Mouse (Mus musculus) urinary bladder, postnatal 25 days (tissue): ENCODE measurements around the gene Aqp11.

Experiments
- DNase-seq: peaks from one replicate; pipeline ENCODE4 v3.0.0; 2022; ENCODE audit warnings: low spot score

Gene Aqp11

DNA sequence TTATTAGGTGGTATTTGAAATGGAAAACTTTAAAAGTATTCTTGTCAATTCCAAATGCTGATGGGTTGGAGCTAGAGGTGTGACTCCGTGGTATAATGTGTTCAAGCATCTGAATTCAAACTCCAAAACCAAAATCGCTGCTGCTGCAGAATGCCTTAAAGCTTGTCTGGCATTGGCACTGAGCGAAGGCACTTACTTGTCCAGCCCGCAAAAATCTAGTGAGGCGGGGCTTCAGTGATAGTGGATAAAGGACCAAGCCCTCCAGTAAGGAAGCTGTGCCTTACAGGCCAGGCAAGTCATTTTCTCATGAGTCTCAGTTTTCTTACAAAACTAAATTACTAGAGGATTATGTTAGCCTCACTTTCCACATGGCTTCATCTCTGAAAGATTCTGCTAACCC is 30.3 kb downstream of the Aqp11 start:
- DNase-seq, result no peak

DNA sequence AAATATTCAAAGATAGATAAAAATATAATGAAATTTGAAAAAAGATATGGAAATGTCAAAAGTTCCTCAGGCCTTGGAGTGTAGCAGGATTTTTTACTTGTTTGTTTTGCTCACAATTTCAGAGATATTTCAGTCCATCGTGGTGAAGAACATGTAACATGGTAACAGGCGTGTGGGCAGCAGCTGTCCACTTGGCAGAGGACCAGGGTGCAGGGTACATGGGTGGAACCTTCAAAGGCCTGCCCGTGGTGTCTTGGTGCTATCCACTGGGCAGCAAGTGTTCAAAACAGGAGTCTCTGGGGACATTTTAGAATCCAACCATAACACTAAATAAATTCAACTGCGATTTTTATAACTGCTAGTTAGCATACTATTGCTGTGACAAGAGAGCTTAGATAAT is 31.0 kb downstream of the Aqp11 start:
- no peak for DNase-seq

DNA sequence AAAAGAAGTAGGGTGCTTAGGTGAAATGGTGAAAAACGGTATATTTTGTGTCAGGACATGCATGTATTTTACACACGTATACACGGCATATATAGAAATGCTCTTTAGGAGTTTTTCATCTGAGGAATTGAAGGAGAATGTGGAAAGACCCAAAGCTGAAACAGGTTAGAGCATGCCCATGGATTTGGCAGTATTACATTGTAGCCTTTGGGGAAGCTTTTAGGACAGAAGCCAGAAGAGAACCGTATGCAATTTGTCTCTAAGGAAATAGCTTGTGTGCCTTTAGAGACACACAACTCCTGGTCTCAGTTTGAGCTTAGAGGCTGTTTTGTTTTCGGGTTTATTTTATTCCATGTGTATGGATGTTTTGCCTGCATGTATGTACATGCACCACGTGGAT is 37.0 kb downstream of the Aqp11 start:
- no peak for DNase-seq

DNA sequence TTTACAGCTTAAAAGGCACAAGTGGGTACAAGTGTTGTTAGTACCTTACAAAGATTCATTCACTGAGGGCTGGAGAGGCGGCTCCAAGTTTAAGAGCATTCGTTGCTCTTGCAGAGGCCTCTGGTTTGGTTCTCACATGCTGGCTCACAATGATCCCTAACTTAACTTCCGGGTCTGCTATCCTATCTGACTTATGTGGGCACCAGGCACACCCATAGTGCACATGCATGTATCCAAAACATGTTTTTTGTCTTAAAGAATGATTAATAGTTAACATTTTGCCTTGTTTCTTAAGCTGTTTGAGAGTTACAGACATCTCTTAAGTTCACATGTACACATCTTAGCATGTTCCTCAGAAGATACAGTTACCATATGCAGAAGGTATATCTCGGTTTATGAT is 37.9 kb downstream of the Aqp11 start:
- no peak for DNase-seq

DNA sequence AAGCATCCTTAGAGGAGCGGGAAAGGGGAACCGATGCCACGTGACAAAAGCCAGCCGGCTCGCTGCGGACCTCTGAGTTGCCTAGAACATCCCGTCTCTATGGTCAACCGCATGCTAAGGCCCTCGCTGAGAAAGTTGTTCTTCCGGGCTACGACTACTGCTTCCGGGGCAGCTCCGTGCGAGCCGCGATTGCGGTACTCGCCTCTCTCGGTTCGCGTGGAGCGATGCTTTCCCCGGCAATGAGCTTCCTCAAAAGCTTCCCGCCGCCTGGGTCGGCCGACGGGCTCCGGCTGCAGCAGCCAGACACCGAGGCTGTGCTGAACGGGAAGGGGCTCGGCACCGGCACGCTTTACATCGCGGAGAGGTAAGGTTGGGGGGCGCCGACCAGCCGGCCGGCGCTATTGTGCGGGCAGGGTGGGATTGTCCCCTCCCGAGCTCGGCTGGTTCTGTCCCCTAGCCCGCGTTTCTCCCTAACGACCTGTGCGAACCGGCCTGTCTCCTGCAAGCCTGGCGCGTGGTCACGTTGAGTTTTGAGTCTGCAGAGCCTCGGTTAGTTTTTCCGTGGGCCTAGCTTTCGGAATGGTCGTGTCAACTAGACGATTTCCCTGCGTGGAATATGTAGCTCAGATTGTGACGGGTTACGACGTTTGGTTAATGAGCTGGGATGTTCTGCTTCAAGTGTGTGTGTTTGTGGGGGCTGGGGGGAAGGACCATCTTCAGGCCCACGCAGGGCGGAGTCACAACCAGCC is 41.4 kb downstream of the Aqp11 start, which contains the start of gene Clns1a:
Gene Clns1a, plus strand, starts transcription at position 129 of the 749 bp plus-strand sequence.
- DNase-seq, result peak; percentile 92

DNA sequence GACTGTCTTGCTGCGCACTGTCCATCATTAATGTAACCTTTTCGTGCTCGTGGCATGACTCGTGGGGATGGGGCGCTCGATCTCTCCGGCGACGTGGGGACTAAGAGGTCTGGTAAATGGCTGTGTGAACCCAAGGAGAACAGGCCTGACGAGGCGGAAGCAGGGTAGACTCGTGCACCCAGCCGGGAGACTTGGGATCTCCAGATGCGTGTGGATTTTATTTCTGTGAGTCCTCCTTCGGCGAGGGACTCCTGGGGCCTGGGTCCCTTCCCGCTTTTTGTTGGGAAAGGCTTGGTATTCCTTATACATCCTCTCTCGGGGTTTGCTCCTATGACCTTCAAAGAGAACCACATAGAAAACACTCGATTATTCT is 42.0 kb downstream of the Aqp11 start:
- DNase-seq, result peak; percentile 30

DNA sequence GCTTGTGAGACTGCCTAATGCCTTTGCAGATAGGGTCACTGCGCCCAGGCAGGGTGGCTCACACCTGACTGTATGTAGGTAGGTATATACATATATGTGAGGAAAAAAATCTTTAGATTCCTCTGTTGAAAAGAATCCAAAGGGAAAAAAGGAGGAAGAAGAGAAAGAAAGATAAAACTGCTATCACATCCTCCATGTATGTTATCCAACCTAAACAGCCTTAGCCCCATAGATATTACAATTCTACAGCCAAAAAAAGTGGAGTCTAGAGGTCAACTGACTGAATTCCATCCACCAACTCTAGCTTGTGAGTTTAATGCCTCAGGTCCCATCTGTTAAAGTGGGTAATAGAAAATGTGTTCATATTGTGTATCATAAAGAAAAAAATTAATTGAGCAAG is 42.6 kb downstream of the Aqp11 start:
- DNase-seq, result no peak

GRCm38 (mm10) chr7:97687831-97688230 is 50.3 kb downstream of the Aqp11 start:
- no peak for DNase-seq

DNA sequence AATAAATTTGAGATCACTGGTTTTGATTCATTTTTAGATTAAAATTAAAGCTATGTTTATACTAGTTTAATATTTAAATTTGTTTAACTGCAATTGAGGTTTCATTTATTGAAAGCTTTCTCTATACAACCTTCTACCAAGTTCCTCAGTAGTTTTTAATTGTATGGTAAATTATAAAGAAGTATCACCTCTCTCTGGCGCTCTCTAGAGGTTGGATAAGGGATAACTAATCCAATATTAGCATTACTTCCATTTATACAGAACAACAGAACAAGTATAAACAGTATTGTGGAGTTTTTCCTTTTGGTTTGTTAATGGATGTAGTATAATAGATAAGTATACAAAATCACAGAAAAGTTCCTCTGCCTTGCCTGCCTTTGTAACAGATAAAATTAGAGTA is 58.9 kb downstream of the Aqp11 start:
- no peak for DNase-seq
